Mouse (Mus musculus) urinary bladder, adult 18-20 months (tissue): ENCODE results near the gene Npepl1.

Source experiments
- DNase-seq, 2 experiments: peaks; one replicate each; pipeline ENCODE4 v3.0.0; 2022; ENCODE audit warnings: low spot score in 2 of 2, mixed read lengths in 2 of 2

Gene Npepl1

DNA sequence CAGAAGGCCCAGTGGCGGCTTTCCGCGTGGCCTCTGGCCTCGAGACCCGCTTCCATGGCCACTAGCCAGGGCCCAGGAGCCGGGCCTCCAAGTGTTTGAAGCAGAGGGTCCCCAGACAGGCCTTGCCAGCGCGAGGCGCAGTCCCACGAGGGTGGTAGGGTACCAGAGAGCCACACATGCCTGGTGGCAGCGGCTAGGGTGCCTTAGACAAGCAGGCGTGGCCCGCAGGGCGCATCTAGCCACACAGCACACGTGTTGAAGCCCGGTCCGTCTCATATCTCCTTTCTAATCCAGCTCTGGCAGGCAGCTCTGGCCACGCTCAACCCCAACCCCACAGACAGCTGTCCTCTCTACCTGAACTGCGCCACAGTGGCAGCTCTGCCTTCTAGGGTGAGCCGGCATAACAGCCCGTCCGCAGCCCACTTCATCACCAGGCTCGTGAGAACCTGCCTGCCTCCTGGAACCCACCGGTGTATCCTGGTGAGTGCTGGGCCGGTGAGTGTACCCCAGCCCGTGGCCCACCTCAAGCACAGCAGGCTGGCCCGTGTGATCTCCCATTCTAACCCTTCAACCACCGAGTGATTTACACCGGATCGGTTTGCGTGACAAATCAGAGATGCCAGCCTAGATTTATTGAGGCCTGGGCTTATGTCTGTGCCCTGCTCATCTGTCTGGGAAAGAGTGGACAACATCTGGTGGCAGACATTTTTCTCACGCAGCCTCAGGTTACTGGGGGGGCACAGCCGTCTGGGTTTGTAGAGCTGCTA, 817 bp downstream of the Npepl1 start:
- DNase-seq: peak; percentile 12 to 69

DNA sequence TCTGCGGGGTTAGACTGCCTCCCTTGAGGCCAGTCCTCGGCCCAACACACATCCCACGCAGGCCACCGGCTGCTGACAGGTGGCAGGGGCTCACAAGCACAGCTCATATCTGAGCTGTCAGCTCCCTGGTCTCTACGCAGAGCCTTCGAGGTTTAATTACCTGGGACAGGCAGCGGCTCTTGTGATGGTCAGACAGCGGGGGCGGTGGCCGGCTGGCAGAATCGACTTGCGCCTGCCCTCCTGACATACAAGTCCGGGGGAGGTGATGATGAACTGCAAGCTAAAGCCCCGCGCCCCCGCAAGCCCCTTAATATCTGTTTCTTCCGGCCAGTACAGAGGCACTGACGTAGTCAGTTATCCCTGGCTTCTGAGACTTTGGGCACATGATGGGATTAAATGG, 2.8 kb downstream of the Npepl1 start:
- no peak for DNase-seq

DNA sequence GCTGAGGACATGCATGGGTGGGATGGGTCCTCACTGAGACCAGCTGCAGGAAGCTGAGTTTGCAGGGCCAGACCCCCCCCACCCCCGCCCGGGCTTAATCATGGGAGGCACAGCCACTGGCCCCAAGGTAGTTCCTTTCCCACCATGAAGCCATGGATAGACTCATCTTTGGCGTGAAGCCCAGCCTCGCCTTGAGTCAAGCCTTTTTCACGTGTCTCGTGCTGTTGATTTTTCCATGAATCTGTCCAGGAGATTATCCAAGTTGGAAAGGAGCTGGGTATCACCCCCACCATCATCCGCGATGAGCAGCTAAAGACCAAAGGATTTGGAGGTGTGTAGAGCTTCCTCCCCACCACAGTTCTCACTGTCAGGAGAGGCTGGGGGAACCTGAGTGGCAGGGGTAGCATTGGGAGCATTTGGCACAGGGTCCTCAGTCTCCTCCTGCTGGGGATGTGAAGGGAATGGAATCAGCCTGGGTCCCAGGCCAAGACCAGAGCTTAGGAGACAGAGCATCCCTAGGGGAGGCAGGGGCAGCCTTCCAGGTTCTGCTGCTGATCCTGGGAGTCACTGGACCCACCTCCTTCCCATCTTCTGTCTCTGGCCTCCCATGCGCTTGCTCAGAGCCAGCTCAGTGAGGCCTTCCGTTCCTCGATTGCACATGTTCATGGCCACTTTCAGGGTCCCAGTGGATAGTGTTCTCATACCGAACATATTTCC, 4.2 kb downstream of the Npepl1 start:
- DNase-seq: no peak

DNA sequence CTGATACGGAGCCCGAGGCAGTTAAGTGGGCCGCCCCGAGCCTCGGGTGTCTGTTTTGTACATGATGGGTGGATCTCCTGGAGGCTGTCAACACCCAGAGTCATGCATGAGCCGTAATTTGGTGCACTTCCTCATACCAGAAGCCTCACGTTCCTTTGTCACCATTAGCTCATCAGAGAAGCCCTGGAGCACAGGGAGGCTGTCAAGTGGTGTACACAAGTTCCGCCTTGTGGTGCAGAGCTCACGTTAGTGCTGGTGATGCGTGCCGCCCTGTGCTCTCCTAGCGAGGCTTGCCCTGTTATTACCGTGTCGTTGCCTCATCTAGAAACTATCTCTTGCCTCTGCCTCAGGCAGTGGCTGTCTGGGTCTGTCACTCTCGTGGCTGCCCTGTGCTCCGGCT, 6.8 kb downstream of the Npepl1 start:
- no peak for DNase-seq

DNA sequence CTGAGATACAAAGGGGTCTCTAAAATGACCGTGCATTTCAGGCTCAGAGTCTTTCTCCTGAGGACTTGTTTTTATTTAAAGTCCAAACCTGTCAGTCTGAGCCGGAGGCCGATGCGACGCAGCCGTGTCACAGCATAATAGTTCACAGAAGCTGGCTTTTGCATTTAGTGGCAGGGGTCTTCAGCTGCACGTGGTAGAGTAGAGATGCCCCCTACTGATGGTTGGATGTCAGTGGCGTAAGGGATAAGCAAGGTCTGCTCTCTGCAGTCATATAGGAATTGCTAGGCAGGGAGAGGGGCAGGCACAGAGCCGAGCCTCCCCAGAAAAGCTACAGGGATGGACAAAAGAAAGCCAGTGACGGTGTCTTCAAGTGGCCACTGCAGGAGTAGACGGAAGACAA, 8.0 kb downstream of the Npepl1 start:
- no peak for DNase-seq

DNA sequence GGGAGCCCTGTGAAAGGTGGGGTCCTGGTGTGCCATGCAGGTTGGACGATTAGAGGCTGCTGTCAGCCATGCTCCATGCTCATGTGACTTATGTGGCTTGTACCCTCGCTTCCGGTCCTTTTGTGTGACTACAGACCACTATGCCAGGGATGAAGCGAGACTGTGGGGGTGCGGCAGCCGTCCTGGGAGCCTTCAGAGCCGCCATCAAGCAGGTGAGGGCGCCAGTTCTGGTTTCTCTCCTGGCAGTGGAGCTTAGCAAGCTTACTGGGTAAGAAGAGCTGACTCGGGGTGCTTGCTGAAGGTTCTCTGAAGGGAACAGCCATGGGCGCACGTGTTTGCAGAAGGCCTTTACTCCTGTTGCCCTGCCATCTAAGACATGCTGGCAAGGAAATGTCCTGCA, 9.1 kb downstream of the Npepl1 start:
- DNase-seq: no peak

DNA sequence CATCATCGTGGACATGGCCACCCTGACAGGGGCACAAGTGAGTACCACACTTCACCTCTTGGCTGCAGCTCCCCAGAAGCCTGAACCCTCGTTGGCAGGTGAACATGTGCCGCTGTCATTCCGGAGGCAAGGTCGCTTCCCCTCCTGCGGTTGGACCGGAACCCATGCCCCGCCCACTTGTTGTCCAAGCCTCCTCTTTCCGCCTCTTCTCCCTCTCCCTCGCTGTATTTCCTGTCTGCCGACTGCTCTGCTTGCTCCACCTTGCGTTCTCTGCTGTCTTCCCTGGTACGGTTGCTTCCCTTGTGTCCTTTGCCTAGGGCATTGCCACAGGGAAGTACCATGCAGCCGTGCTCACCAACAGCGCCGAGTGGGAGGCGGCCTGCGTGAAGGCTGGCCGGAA, 10.5 kb downstream of the Npepl1 start:
- no peak for DNase-seq

DNA sequence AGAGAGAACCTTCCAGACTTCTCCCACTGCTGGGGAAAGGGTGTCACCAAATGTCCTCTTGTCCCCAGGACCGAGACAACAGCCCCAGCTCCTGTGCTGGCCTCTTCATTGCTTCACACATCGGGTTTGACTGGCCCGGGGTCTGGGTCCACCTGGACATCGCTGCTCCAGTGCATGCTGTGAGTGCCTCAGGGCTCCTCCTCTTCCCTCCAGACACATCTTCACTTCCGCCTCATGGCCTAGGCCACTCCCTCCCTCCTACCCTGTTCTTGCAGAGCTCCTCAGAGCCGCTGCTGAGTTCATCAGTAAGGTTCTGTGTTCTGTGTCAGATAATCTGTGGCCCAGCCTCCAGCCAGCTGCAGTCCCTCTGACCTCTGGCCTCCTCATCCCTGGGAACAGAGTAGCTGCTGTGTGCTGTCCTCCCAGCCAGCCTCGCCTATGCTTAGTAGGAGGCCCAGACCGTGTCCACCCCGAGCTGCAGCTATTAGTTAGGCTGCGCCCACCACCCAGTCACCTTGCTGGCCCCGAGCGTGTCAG, 11.3 kb downstream of the Npepl1 start:
- no peak for DNase-seq

DNA sequence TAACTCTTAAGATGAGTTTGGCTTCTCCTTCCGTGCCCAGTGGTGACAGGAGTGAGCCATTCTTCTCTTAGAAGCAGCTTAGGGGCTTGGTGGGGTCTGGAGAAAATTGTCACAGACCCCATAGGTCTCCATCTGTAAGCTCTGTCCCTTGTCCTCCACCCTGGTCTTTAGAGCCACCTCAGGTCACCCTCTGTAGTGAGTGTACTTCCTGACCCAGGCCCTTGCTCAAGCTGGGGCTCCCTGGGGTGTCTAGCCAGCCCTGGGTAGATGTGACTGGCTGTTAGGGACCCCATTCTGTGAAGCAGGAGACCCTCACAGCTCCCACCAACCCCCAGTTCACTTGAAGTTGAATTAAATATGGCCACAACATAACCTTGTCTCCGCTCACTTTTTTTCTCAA, 12.2 kb downstream of the Npepl1 start:
- no peak for DNase-seq

DNA sequence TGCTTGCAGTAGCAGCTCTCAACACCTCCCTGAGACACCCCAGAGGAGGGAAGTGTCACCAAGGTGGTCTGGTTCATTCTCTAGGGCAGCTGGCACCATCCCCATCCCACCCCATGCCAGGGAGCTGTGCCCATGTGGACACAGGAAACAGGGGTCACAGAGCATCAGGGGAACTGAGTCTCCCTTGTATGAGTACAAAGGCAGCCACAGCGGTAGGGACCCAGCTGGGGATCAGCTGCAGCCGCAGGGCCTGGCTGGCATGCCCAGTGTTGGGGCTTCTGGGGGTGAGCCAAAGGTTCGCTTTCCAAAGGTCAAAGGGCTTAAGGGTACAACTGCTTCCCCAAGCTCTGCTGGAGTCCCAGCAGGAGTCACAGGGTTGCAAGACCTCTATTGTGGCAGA, 13.6 kb downstream of the Npepl1 start:
- DNase-seq: no peak

DNA sequence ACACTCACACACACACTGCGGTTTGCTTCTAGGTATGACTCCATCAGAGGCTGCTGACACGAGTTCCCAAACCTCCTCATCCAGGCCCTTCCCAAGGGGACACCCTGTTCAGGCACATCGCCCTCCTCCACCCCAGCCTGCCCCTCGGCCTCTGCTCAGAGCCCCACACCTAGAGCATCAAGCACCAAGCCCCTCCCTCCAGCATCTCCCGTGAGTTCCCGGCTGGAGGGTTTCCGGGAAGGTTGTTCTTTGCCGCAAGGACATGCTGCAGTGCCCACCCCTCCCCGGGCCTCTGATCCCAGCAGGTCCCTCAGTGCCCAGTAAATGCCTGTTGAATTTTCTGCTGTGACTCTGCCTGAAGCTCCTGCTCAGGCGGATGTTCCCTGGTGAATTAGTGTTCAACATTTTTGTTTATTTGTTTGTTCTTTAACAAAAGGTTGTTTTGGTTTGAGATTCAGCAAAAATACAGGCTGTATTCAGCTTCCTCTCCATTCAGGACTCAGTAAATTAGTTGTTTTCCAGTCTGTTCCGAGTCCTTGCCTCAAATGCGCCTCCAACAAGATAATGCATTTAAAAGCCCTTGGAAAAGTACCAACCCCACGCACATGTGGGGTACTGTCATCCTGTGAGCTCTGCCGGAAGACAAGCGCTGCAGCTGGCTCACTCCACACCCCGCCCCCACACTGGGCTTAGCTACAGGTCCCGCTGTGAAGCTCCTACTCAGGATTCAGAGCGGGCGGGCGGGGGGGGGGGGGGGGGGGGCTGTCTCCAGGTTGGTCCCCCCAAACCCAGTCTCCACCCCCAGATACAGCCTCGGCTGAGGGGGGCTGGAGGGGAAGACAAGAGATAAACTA, 16.6 kb downstream of the Npepl1 start:
- DNase-seq: no peak

DNA sequence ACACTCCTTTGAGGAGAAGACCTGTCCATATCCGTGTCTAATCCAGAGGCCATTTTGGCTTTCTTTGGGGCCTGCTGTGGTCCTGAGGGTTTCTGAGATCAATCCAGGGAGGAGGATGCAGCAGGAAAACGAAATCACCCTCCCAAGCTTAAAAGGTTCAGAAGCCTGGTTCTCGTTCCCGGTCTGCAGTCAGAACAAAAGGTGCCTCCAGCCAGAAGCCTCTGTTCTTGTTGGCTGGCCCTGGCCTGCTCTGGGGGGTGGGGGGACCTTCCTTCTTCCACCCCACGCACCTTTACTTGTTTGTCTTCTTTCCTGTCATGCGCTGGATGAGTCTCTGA, 17.2 kb downstream of the Npepl1 start:
- no peak for DNase-seq

DNA sequence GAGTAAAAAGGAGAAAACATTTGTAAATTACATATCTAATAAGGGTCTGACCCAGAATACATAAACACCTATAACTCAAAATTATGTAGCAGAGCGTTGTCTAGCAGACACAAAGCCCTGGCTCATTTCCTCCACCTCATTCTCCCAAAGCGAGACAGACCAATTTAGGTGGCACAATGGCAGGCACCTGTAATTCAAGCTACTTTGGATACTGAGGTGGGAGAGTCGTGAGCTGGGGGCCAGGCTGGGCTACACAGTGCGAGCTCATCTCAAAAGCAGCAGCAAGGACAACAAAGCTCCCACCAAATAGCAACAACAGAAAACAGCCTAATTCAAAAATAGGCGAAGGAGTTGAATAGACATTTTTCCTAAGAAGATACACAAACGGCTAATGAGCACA, 18.8 kb downstream of the Npepl1 start:
- DNase-seq: no peak

DNA sequence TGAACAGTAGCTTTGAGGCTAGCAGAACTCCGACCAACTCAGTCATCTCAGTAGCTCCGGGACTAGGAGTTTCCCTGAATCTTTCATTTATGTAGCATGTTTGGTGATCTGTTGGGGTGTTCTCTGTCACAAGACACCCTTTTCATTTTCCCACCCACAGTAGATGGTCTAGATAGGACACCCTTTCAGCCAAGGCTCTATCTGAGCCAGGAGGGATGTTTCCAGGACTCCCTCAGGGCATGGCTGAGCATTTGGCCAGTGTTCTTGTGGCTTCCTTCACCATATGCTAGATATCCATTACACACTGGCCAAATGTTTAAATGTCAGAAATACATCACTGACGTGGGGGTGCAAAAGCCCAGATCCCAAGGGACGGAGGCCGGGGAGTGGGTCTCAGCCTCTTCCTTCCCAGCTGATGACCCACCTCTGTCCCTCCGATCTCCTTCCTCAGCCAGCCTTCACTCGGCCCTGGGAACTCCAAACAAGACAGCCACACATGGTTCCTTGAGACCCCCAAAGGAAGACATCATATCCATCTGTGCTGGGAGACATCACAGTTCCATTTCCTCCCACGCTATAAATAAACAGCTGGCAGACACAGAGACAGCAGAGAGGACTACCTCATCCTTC, 20.4 kb downstream of the Npepl1 start:
- no peak for DNase-seq

DNA sequence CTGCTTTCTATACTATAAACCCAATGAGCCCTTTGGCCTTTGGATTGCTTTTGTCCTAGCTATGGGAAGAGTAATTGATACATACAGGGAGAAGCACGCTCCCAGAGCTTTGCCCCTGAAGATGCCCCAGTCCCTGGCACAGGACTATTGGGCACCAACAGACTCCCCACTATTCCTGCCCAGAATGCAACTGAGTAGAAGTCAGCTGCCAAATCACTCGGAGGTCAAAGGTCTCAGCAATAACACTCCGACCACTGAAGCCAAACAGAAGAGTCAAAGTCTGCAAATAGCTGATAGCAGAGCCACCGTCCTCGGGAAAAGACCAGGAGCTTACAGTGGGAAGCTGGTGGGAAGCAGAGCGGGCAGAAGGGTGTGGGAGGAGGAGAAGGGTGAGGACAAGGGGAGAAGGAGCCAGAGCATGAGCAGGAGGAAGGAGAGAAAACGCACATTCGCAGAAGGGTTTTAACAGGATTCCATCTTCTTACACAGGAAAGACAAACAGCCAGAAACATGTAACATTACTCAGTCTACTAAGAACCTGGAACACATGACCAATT, 22.3 kb downstream of the Npepl1 start:
- no peak for DNase-seq

DNA sequence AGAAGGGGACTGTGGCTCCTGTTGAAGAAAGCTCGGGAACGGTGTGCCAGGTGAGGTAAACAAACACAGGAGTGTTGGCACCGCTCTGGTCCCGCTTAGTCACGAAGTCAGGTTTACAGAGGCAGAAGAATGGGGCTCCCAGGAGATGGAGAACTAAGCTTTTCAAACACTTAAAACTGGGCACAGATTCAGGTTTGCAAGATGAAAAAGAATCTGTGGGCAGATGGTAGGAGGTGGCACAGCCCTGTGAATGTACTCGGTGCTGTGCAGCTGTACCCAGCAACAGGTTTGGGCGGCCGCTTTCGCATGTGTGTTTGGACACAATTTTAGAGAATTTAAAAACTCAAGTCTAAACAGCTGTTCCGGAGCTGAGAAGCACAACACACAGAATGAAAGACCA, 48.9 kb downstream of the Npepl1 start:
- DNase-seq: no peak

DNA sequence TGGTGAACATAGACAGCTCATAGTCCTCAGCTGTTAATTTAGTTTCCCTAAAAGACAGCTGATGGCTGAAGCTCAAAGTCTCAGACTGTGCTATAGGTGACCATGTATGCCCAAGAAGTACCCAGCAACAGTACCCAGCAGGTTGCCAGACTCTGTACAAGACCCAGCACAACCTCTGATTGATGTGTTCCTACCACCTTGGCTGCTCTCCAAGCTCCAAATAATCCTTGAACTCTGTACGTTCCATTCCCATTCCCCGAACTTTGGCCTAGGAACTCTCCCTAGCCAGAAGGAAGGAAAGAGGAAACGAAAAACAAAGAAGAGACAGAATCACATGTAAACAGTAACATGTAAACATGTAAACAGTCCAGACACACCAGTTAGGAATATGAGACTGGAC, 50.3 kb downstream of the Npepl1 start:
- DNase-seq: no peak
